Mouse (Mus musculus) B cell, adult (primary cell): ENCODE results near the gene 4930404N11Rik. TPM values are rescaled to one million over a fixed set of nuclear protein-coding genes. Genes with fewer than 3 reads are reported as not detected.

Experiments used
- total RNA-seq: library from RNA; stranded (reverse); gene quantifications from 4 replicates; pipeline ENCODE4 v1.2.4, GENCODE M21; 2023; ENCODE audit not compliant: inconsistent age

Gene 4930404N11Rik
- total RNA-seq: 5.8 to 7.9 TPM (median 7.7 TPM) in 4 replicates

DNA sequence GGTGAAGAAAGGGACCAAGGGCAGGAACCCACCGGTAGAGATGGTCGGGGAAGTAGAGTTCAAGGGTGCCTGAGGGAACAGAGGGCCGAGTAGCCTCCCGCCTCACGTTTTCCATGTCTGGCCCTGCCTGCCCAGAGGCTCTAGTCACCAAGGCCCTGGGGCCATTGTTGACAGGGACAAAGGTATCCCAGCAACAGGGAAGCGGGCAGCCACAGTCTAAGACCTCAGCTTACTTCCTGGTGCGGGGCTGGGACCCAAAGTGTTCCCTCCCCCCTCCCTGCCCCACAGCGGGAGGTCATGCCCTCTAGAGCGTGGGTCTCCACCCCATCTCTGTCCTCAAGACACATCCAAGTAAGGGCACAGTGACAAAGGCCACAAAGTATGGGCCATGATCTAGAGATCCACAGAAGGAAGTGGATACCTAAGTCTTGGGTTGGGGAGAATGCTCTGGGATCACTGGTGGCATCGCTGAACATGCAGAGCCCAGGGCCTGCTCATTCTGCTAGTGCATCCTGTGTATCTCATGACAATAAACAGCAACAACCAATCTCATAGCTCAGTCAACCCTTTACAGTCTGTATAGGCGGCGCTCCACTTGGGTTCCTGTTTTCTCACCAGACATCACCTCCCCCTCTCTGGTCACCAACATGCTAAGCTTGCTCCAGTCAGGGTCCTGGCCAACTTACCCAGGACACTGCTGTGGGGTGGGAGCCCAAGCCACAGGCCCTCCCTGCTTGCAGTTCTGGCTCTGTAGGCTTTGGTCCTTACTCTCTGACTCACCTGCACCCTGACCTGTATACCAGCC lies at the start of gene 4930404N11Rik:
TSS of gene 4930404N11Rik (minus strand) at position 145 of the 805 bp plus-strand sequence.

DNA sequence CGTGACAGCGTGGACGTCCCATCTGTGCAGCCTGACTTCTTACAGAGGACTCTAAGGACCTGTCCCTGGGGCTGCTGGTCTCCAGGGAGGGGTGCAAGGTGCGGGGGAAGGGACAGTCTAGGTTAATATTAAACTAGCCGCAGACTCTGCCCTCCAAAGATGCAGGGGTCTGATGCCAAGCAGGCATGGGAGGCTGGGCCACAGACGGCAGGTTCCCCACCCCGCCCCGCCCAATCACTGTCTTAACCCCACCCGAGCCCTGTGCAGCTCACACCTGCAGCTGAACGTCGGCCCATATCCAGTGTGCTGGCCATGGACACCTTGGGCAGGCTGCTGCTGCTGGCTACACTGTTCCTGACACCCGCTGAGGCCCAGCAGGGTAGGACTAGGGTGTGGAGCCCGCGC lies 27.2 kb upstream of the 4930404N11Rik start, which contains the start of gene Smim24:
TSS of gene Smim24 (plus strand) at position 271 of the 405 bp plus-strand sequence.

DNA sequence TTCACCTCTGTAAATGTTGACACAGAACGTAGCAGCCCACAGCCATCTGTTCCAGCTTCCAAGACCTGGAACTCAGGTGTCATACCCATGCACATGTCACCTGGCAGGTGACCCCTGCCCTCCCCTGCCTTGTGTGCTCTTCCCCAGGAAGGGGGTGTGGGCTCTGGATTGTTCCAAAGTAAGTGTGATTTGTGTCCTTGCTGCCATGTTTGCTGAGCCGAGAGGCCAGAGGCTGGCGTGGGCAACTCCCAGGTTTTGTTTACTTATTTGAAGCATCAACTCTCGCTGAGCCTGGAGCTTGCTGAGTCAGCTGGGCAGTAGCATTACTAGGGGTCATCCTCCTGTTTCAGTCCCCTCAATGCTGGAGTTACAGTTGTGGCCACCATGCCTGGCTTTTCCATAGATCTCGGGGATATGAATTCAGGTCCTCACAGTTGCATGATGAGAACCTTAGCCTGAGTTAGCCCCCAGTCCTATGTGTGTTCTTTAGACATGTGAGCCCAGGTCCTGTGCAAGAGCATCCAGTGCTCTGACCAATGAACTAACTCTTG lies 23.0 kb upstream of the 4930404N11Rik start, which contains the start of gene Gm48552:
TSS of gene Gm48552 (plus strand) at position 501 of the 551 bp plus-strand sequence.

DNA sequence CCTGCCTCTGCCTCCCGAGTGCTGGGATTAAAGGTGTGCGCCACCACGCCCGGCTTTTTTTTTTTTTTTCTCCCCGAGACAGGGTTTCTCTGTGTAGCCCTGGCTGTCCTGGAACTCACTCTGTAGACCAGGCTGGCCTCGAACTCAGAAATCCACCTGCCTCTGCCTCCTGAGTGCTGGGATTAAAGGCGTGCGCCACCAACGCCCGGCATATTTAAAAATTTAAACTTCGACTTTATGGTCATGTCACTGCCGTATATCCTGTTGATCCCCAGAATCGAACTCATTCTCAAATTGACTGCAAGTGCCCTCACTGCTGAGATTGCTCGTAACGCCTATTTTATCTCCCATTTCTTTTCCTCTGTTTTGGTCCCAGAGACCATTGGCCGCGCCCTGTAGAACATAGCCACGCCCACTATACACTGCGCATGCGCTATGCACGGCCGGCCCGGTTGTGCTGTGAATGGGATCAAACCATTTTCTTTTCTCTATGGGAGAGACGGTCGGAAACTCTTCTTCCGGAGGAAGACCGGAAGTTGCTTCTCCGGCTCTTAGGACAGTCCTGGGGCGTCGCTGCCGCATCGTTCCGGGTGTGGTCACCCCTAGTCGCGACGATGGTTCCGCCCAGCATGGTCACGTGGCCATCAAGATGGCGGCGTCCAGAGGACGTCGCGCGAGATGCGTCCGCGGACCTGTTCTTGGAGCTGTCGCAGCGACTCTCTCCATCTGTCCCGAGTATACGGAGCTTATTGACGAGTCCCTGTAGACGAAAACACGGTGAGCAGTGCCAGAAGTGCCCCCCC lies 18.4 kb upstream of the 4930404N11Rik start, which contains the start of the genes Dohh and Gm48551:
TSS of gene Dohh (plus strand) at position 627 of the 803 bp plus-strand sequence.
TSS of gene Gm48551 (plus strand) at position 665 of the 803 bp plus-strand sequence.

DNA sequence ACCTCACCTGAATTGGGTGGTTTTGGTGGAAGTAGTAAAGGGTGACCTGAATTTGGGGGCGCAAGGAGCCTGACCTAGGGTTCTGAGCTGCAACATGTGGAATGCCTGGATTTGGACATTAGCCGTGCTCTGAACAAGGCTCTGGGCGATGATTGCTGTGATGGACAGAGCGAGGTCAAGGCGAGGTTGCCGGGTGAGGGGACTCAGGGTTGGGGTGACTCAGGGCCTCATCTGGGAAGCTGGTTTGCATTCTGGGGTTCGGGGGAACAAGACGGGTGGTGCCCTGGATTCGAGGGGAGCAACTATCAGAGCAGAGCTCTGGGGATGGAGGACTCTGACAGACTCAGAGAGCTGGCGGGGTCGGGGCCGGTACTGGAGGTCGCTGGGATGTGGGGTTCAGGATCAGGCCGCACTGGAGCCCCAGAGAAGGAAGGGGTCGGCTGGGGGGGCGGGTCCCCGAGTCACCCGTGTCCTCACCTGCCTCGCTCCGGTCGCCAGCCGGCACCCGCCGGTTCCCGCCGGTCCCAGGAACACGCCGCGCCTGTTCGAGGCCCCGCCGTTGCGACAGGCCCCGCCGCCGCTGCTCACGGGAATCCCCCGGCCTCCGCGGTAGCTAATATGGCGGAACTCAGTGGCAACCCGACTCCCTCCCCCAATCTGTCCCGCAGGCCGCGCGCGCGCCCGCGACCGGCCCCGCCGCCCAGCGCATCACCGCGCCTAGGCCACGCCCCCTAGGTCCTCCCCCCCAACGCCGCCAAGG lies 12.4 kb upstream of the 4930404N11Rik start, which contains the start of gene Fzr1:
TSS of gene Fzr1 (minus strand) at position 724 of the 760 bp plus-strand sequence.

DNA sequence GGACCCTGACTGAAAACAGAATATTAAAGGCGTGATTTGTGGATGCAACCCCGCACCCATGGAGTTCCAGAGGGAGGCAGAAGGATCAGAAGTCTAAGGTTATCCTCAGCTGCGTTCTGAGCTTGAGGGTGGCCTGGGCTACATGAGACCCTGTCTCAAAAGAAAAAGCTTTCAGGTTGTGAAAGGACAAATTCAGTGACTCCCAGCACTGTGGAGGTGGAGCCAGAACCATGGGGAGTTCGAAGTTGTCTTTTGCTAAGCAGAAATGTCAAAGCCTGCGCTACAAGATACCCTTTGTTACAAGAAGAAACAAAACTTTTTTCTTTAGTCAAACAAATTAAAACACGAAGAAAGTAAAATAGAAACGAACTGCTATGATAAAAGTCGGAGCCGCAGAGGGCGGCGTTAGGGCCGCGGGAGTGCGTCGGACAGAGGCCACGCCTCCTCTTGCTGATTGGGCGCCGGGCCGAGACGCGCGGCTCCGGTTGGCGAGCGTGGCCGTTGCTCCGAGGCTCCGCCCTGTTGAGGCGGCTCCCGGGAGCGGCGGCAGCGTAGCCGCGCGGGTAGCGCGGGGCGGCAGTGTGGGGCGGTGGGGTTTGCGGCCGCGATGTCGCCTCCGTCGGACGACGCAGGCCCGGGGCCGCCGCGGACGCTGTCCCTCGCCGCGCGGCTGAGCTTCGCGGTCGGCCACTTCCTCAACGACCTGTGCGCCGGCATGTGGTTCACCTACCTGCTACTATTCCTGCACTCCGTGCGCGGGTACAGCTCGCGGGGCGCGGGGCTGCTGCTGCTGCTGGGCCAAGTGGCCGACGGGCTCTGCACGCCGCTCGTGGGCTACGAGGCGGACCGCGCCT lies 8.4 kb downstream of the 4930404N11Rik start, which contains the start of gene Mfsd12:
TSS of gene Mfsd12 (plus strand) at position 501 of the 854 bp plus-strand sequence.

DNA sequence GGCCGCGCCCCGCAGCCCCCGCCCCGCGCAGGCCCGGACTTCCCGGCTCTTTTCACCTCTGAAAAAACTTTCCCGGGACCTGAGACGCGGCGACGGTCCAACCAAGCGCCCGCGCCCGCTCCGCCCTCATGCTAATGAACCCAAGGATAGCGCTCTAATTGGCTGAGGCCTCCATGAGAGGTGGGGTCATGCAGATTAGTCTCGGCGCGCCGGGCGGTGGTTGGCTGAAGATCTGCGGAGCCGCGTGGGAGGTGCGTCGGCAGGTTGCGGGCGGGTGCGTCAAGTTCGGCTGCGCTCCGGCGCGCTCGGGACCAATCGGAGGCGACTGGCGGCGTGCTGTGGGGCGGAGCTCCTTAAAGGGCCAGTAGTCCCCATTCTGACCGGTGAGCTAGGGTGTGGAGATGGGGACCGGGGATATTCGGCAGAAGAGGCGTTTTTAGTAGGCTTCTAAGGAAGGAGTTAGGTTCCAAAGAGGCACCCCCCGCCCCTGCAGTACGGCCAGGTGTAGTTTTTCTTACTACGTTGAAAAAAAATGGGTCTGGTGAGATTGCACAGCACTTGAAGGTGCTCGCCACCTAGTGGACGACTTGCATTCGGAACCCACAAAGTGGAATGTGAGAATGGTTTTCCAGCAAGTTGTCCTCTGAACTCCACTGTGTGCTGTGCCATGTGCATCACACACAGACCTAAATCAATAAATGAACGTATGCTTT lies 15.1 kb downstream of the 4930404N11Rik start, which contains the start of gene Hmg20b:
TSS of gene Hmg20b (minus strand) at position 130 of the 713 bp plus-strand sequence.

DNA sequence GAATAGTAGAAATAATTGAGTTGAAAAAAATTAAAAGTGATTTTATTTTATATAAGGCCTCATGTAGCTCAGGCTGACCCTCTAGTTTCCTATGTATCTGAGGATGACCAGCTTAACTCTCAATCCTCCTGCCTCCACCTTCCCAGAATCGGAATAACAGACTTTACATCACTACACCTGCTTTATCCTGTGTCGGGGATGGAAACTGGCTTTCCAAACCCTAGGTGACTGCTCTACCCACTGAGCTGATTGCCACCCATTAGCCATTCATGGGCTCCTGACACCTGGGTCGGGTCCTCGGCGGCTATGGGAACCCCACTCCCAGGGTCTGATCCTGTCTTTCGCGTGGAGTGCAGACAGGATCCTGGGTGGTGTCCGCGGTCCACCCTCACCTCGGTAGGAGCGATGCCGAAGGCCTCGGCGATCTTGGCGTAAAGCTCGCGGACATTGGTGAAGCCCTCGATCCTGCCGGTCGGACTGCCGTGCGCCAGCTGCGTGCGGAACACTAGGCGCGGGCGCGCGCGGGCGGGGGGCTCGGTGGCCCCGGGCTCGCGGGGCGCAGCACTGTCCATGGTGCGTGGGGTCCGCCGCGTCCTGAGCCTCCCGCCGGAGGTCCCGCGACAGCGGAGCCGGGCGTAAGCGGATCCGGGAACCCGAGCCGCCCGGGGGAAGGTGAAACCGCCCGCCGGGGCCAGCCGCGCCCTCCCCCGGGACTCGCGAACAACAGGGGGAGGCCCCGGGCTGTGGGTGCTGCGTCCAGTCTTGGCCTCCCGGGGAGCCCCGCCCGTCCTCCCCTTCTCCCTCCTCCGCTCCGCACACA lies 22.7 kb downstream of the 4930404N11Rik start, which contains the start of gene Gipc3:
TSS of gene Gipc3 (minus strand) at position 581 of the 820 bp plus-strand sequence.

DNA sequence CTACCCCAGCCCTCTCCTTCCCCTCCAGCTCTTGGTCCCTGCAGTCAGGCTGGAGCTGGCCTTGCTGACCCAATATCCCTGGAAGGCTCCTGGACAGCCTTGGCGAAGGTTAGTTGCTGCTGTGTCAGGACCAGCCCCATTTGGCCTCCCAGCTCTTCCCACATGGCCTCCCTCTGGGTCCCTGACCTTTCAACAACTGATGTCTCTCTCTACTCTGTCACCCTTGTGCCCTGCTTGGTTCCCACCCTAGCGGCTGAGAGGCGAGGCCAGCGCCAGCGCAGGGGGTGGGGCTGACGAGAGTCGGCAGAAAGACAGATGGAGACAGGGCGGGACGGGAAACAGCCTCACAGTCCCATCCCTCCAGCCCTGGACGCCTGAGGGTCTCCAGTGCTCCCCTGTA lies 37.2 kb downstream of the 4930404N11Rik start, which contains the start of gene Tbxa2r:
TSS of gene Tbxa2r (plus strand) at position 346 of the 400 bp plus-strand sequence.

DNA sequence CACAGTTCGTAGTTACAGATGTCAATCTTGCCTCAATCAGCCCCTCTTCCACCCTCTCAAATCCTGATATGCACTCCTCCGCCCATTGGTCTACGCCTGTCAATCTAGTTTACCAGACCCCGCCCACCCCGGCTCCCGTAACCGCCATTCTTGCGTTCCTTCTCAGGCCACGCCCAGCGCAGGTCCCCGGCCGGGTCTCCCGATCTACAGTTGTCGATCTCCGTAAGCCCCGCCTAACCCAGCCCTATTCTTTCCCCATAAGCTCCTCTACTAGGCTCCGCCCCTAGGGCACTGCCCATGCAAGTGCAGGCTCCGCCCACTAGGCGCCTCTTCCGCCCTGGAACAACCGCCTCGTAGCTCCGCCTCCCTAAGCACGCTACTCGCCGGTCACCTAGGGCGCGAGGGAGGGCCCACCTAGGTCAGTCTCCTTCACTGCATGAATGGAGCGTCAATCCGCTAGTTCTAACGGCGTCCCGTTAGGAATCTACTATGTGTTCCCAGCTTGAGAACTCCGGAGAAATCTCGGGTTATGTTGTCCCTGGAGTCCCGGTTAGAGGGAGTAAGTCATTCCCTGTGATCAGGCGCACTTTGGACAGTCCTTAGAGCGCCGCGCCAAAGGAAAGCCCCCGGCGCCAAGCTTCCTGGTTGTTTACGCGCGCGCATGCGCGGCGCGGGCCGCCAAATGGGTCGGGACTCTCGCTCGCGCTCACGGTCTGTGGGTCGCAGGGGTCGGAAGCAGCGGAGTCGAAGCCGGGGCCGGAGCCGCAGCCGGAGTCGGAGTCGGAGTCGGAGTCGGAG lies 44.9 kb downstream of the 4930404N11Rik start, which contains the start of gene Cactin:
TSS of gene Cactin (plus strand) at position 554 of the 798 bp plus-strand sequence.

Other genes with a start within 250 kb of the 4930404N11Rik start
- gene Zbtb7a, start 230.6 kb downstream of the 4930404N11Rik start, total RNA-seq: 96.3 to 108 TPM (median 102 TPM) in 4 replicates
- 56.6 to 67.0 TPM (median 64.0 TPM) in 4 replicates for gene Pias4, start 197.9 kb downstream of the 4930404N11Rik start, total RNA-seq
- gene Eef2, start 189.2 kb downstream of the 4930404N11Rik start, total RNA-seq: 2,010 to 2,056 TPM (median 2,036 TPM) in 4 replicates
- 75.8 to 91.0 TPM (median 85.2 TPM) in 4 replicates for gene Dapk3, start 182.8 kb downstream of the 4930404N11Rik start, total RNA-seq
- not detected in 4 replicates for gene 4930442H23Rik, start 182.0 kb downstream of the 4930404N11Rik start, total RNA-seq
- gene Nmrk2, start 163.8 kb downstream of the 4930404N11Rik start, total RNA-seq: not detected in 4 replicates
- gene Atcay, start 135.0 kb downstream of the 4930404N11Rik start, total RNA-seq: not detected in 4 replicates
- gene Zfr2, start 132.7 kb downstream of the 4930404N11Rik start, total RNA-seq: 2.6 to 7.2 TPM (median 4.5 TPM) in 4 replicates
- gene Matk, start 112.9 kb downstream of the 4930404N11Rik start, total RNA-seq: 22.2 to 31.3 TPM (median 26.5 TPM) in 4 replicates
- gene Mrpl54, start 98.9 kb downstream of the 4930404N11Rik start, total RNA-seq: 128 to 138 TPM (median 136 TPM) in 4 replicates
- 41.2 to 44.0 TPM (median 42.6 TPM) in 4 replicates for gene Apba3, start 98.9 kb downstream of the 4930404N11Rik start, total RNA-seq
- gene Tjp3, start 74.2 kb downstream of the 4930404N11Rik start, total RNA-seq: 12.7 to 18.0 TPM (median 17.5 TPM) in 4 replicates
- 150 to 166 TPM (median 155 TPM) in 4 replicates for gene Pip5k1c, start 72.9 kb downstream of the 4930404N11Rik start, total RNA-seq
- gene Cactin, start 44.7 kb downstream of the 4930404N11Rik start, total RNA-seq: 45.1 to 49.2 TPM (median 46.9 TPM) in 4 replicates
- gene Tbxa2r, start 37.1 kb downstream of the 4930404N11Rik start, total RNA-seq: 3.0 to 4.6 TPM (median 3.8 TPM) in 4 replicates
- gene Gipc3, start 22.6 kb downstream of the 4930404N11Rik start, total RNA-seq: 0.42 to 1.0 TPM (median 0.82 TPM) in 4 replicates
- 64.5 to 77.9 TPM (median 72.9 TPM) in 4 replicates for gene Hmg20b, start 15.3 kb downstream of the 4930404N11Rik start, total RNA-seq
- gene Mfsd12, start 8.3 kb downstream of the 4930404N11Rik start, total RNA-seq: 9.2 to 15.5 TPM (median 12.6 TPM) in 4 replicates
- 38.8 to 48.3 TPM (median 46.2 TPM) in 4 replicates for gene Fzr1, start 12.7 kb upstream of the 4930404N11Rik start, total RNA-seq
- gene Dohh, start 18.6 kb upstream of the 4930404N11Rik start, total RNA-seq: 33.2 to 44.7 TPM (median 38.4 TPM) in 4 replicates
- 1.4 to 2.8 TPM (median 1.9 TPM) in 4 replicates for gene Gm48551, start 18.6 kb upstream of the 4930404N11Rik start, total RNA-seq
- 1.8 to 11.0 TPM (median 4.5 TPM) in 4 replicates for gene Gm48552, start 23.2 kb upstream of the 4930404N11Rik start, total RNA-seq
- gene Smim24, start 27.2 kb upstream of the 4930404N11Rik start, total RNA-seq: 4.3 to 7.4 TPM (median 6.4 TPM) in 4 replicates
- 15.2 to 21.2 TPM (median 16.2 TPM) in 4 replicates for gene Nfic, start 89.8 kb upstream of the 4930404N11Rik start, total RNA-seq
- 0.13 TPM in 1 of 4 replicates, not detected in the others for gene Celf5, start 116.9 kb upstream of the 4930404N11Rik start, total RNA-seq
- gene Ncln, start 130.6 kb upstream of the 4930404N11Rik start, total RNA-seq: 110 to 118 TPM (median 115 TPM) in 4 replicates
- 50.5 to 55.7 TPM (median 53.1 TPM) in 4 replicates for gene S1pr4, start 134.3 kb upstream of the 4930404N11Rik start, total RNA-seq
- gene Gna15, start 158.4 kb upstream of the 4930404N11Rik start, total RNA-seq: 5.7 to 6.9 TPM (median 6.4 TPM) in 4 replicates
- 21.6 to 29.7 TPM (median 24.6 TPM) in 4 replicates for gene Gna11, start 179.4 kb upstream of the 4930404N11Rik start, total RNA-seq
- 319 to 355 TPM (median 326 TPM) in 4 replicates for gene Aes, start 193.7 kb upstream of the 4930404N11Rik start, total RNA-seq
- 4.0 to 6.9 TPM (median 4.3 TPM) in 4 replicates for gene Tle2, start 208.7 kb upstream of the 4930404N11Rik start, total RNA-seq
- gene Tle6, start 235.3 kb upstream of the 4930404N11Rik start, total RNA-seq: 0.74 to 1.9 TPM (median 1.7 TPM) in 3 of 4 replicates, not detected in the other
- 2.0 to 4.7 TPM (median 2.9 TPM) in 4 replicates for gene BC025920, start 240.5 kb upstream of the 4930404N11Rik start, total RNA-seq